Mouse (Mus musculus): ENCODE measurements around the gene Zfyve21.

- no peak for TF ChIP-seq CTCF (IDR thresholded peaks at IDR 0.05)
- TF ChIP-seq EP300 (IDR thresholded peaks at IDR 0.05; ENCODE audit: insufficient read depth, low read depth, low read length): no peak
Observed at GRCm38 (mm10) chr12:111845953-111846352, 32.0 kb downstream of the Zfyve21 start.

Data from heart, adult 2 months (tissue).